Mouse (Mus musculus) megakaryocyte-erythroid progenitor cell, adult 5 weeks (primary cell): ENCODE measurements around the gene Gm11733. TPM values are rescaled to one million over a fixed set of nuclear protein-coding genes. Genes with fewer than 3 reads are reported as not detected.

Experiments
- polyA plus RNA-seq: library from polyadenylated mRNA; stranded (reverse); fragments of >175 nt; gene quantifications from 2 replicates; pipeline ENCODE4 v1.2.3, GENCODE M21; 2012

Gm11733 gene
- not detected in 2 replicates for polyA plus RNA-seq

GRCm38 (mm10) chr11:117484198-117484597, at the start of gene Gm11733:
TSS of gene Gm11733 (plus strand) at chr11:117484368.

Other genes starting within 250 kb of the Gm11733 start
- 18.4 and 23.4 TPM in 2 replicates for gene Tnrc6c, start 169.9 kb downstream of the Gm11733 start, polyA plus RNA-seq